Mouse (Mus musculus) CD8-positive naive resting alpha-beta T cell, adult 2 months (primary cell): Measurements from ENCODE around the gene Cyp2c70.
"Not testable (repeated sequence)": the region's sequence is repeated elsewhere in the genome, so short reads cannot be mapped to it uniquely, and the experiment has no call there.

ENCODE experiments used
- DNase-seq, 2 experiments: peaks; one replicate each; pipeline ENCODE4 v3.0.0; 2022; ENCODE audit warnings: low read depth in 2 of 2, low spot score in 2 of 2

The Cyp2c70 gene

GRCm38 (mm10) chr19:40187160-40187559, at the start of gene Cyp2c70:
Gene Cyp2c70 (minus strand): TSS chr19:40187333.
- no peak for DNase-seq

GRCm38 (mm10) chr19:40232560-40232959, 45.4 kb upstream of the Cyp2c70 start:
- DNase-seq = no peak

GRCm38 (mm10) chr19:40231825-40232541, 44.9 kb upstream of the Cyp2c70 start:
- peak in 1 of 2 experiments; percentile 8 for DNase-seq

GRCm38 (mm10) chr19:40231074-40231738, 44.1 kb upstream of the Cyp2c70 start:
- DNase-seq = no peak

- no peak for DNase-seq
Observed at GRCm38 (mm10) chr19:40226516-40227151, 39.5 kb upstream of the Cyp2c70 start.

- no peak for DNase-seq
Observed at GRCm38 (mm10) chr19:40225761-40226110, 38.6 kb upstream of the Cyp2c70 start.

- peak; percentile 25 to 43 for DNase-seq
Observed at GRCm38 (mm10) chr19:40225102-40225760, 38.1 kb upstream of the Cyp2c70 start.

GRCm38 (mm10) chr19:40222307-40222706, 35.2 kb upstream of the Cyp2c70 start:
- DNase-seq = not testable (repeated sequence)

GRCm38 (mm10) chr19:40220878-40221277, 33.7 kb upstream of the Cyp2c70 start:
- DNase-seq = no peak

GRCm38 (mm10) chr19:40202947-40203346, 15.8 kb upstream of the Cyp2c70 start:
- DNase-seq = not testable (repeated sequence)

GRCm38 (mm10) chr19:40190596-40190995, 3.5 kb upstream of the Cyp2c70 start:
- no peak for DNase-seq

GRCm38 (mm10) chr19:40183600-40183999, 3.5 kb downstream of the Cyp2c70 start:
- DNase-seq = no peak

GRCm38 (mm10) chr19:40178311-40178710, 8.8 kb downstream of the Cyp2c70 start:
- no peak for DNase-seq

- not testable (repeated sequence) for DNase-seq
Observed at GRCm38 (mm10) chr19:40168391-40168790, 18.7 kb downstream of the Cyp2c70 start.

- not testable (repeated sequence) for DNase-seq
Observed at GRCm38 (mm10) chr19:40126996-40127395, 60.1 kb downstream of the Cyp2c70 start.

GRCm38 (mm10) chr19:40125165-40125564, 62.0 kb downstream of the Cyp2c70 start:
- not testable (repeated sequence) for DNase-seq

GRCm38 (mm10) chr19:40119624-40120023, 67.5 kb downstream of the Cyp2c70 start:
- not testable (repeated sequence) for DNase-seq
